Mouse (Mus musculus): ENCODE measurements at regions not wholly inside any gene's neighbourhood (a gene's known extent, or its start where the extent isn't known, plus 50 kb on each side); places are given as distances from the start of the nearest gene placed in this dataset.
A peak's percentile ranks its signal among the peaks of the same experiment; 100 is the strongest.

GRCm38 (mm10) chr2:46678366-46678765, 1561.2 kb upstream of the Zeb2 start:
- intact Hi-C loops (cut with DNase I): no loop called here

GRCm38 (mm10) chr2:46669517-46670291, 1552.5 kb upstream of the Zeb2 start:
- intact Hi-C loops (cut with DNase I): no loop called here
- DNase-seq: no peak

More at GRCm38 (mm10) chr2:46678366-46678765, 1561.2 kb upstream of the Zeb2 start:
- DNase-seq: no peak

- intact Hi-C loops (cut with DNase I): no loop called here
- DNase-seq: no peak
Measured at GRCm38 (mm10) chr2:46666990-46667337, 1549.8 kb upstream of the Zeb2 start.

- DNase-seq: no peak
- intact Hi-C loops (cut with DNase I): no loop called here
Measured at GRCm38 (mm10) chr2:46666084-46666989, 1549.1 kb upstream of the Zeb2 start.

- intact Hi-C loops (cut with DNase I): no loop called here
- no peak for DNase-seq
Measured at GRCm38 (mm10) chr2:46661876-46662275, 1544.7 kb upstream of the Zeb2 start.

GRCm38 (mm10) chr2:46660577-46660976, 1543.4 kb upstream of the Zeb2 start:
- DNase-seq: no peak
- intact Hi-C loops (cut with DNase I): no loop called here

GRCm38 (mm10) chr2:46655289-46655688, 1538.1 kb upstream of the Zeb2 start:
- intact Hi-C loops (cut with DNase I): loop anchor here (10.0 kb wide), 1 partner anchor 200 kb away; no protein-coding TSS in a partner anchor
- no peak for DNase-seq

GRCm38 (mm10) chr2:46652616-46653015, 1535.4 kb upstream of the Zeb2 start:
- DNase-seq: no peak
- intact Hi-C loops (cut with DNase I): loop anchor here (10.0 kb wide), 1 partner anchor 198 kb away; no protein-coding TSS in a partner anchor

GRCm38 (mm10) chr2:46646366-46646765, 1529.2 kb upstream of the Zeb2 start:
- no peak for DNase-seq
- intact Hi-C loops (cut with DNase I): no loop called here

GRCm38 (mm10) chr2:46609217-46609616, 1492.0 kb upstream of the Zeb2 start:
- intact Hi-C loops (cut with DNase I): no loop called here

GRCm38 (mm10) chr2:46581773-46582172, 1464.6 kb upstream of the Zeb2 start:
- intact Hi-C loops (cut with DNase I): no loop called here
- DNase-seq: no peak

More at GRCm38 (mm10) chr2:46609217-46609616, 1492.0 kb upstream of the Zeb2 start:
- no peak for DNase-seq

GRCm38 (mm10) chr2:46570416-46570815, 1453.2 kb upstream of the Zeb2 start:
- intact Hi-C loops (cut with DNase I): no loop called here
- DNase-seq: no peak

- intact Hi-C loops (cut with DNase I): no loop called here
- DNase-seq: no peak
Measured at GRCm38 (mm10) chr2:46533395-46533794, 1416.2 kb upstream of the Zeb2 start.

- no peak for DNase-seq
- intact Hi-C loops (cut with DNase I): no loop called here
Measured at GRCm38 (mm10) chr2:46530686-46531085, 1413.5 kb upstream of the Zeb2 start.

GRCm38 (mm10) chr2:46525223-46525622, 1408.0 kb upstream of the Zeb2 start:
- intact Hi-C loops (cut with DNase I): no loop called here

GRCm38 (mm10) chr2:46524625-46525024, 1407.4 kb upstream of the Zeb2 start:
- DNase-seq: peak in 1 of 2 experiments; percentile 2
- intact Hi-C loops (cut with DNase I): no loop called here

More at GRCm38 (mm10) chr2:46525223-46525622, 1408.0 kb upstream of the Zeb2 start:
- DNase-seq: no peak

- peak; percentile 4 to 10 for DNase-seq
- intact Hi-C loops (cut with DNase I): no loop called here
Measured at GRCm38 (mm10) chr2:46521147-46521965, 1404.2 kb upstream of the Zeb2 start.

- no peak for DNase-seq
- intact Hi-C loops (cut with DNase I): no loop called here
Measured at GRCm38 (mm10) chr2:46512237-46513028, 1395.2 kb upstream of the Zeb2 start.

GRCm38 (mm10) chr2:46506951-46507350, 1389.8 kb upstream of the Zeb2 start:
- no peak for DNase-seq
- intact Hi-C loops (cut with DNase I): no loop called here

- no peak for DNase-seq
- intact Hi-C loops (cut with DNase I): no loop called here
Measured at GRCm38 (mm10) chr2:46503074-46503473, 1385.9 kb upstream of the Zeb2 start.

All from heart, postnatal 14 days (tissue).